Mouse (Mus musculus): ENCODE measurements around the gene Kat8. TPM values are rescaled to one million over a fixed set of nuclear protein-coding genes. Genes with fewer than 3 reads are reported as not detected.

The Kat8 gene
- polyA plus RNA-seq, 1 experiment = 15.7 TPM

- H3K27ac ChIP-seq (ENCODE audit: control insufficient read depth, insufficient read depth, low read depth, low read length, poor library complexity) = no peak overlapping the region
- WGBS = 28% methylated on average over 7 of the region's 7 CpGs
- H3K4me1 ChIP-seq (ENCODE audit: control insufficient read depth, insufficient read depth, low read length) = peaks cover 3% of the 10 kb centered on the region
- H3K4me3 ChIP-seq (replicated peaks; ENCODE audit: control insufficient read depth, low read depth, low read length) = no peak overlapping the region
- TF ChIP-seq POLR2A (IDR thresholded peaks at IDR 0.05; ENCODE audit: borderline replicate concordance, control insufficient read depth, low read depth, low read length) (no peak), CTCF (IDR thresholded peaks at IDR 0.05; ENCODE audit: control insufficient read depth, insufficient read depth, low read length) (no peak)
Measured at GRCm38 (mm10) chr7:127899997-127900396, 12.3 kb upstream of the Kat8 start.

- TF ChIP-seq POLR2A (IDR thresholded peaks at IDR 0.05; ENCODE audit: borderline replicate concordance, control insufficient read depth, low read depth, low read length) (no peak), CTCF (IDR thresholded peaks at IDR 0.05; ENCODE audit: control insufficient read depth, insufficient read depth, low read length) (no peak)
- Histone ChIP-seq H3K4me3 (replicated peaks; ENCODE audit: control insufficient read depth, low read depth, low read length) (no peak overlapping the region), H3K27ac (ENCODE audit: control insufficient read depth, insufficient read depth, low read depth, low read length, poor library complexity) (no peak overlapping the region), H3K4me1 (ENCODE audit: control insufficient read depth, insufficient read depth, low read length) (peaks cover 2% of the 10 kb centered on the region; the same call in 1 of the 2 replicates)
- 66% methylated on average over 2 of the region's 2 CpGs for WGBS
Measured at GRCm38 (mm10) chr7:127901772-127902171, 10.5 kb upstream of the Kat8 start.

- 5% methylated on average over 38 of the region's 38 CpGs for WGBS
- peak; percentile 65; the same call in 1 of the 2 replicates for TF ChIP-seq POLR2A (IDR thresholded peaks at IDR 0.05; ENCODE audit: borderline replicate concordance, control insufficient read depth, low read depth, low read length)
- no peak for TF ChIP-seq CTCF (IDR thresholded peaks at IDR 0.05; ENCODE audit: control insufficient read depth, insufficient read depth, low read length)
- H3K4me3 ChIP-seq (replicated peaks; ENCODE audit: control insufficient read depth, low read depth, low read length) = peak within 1 kb of the TSS; percentile 82
- peak within 1 kb of the TSS; percentile 66 for H3K27ac ChIP-seq (ENCODE audit: control insufficient read depth, insufficient read depth, low read depth, low read length, poor library complexity)
- peaks cover 2% of the 10 kb centered on the region; the same call in 1 of the 2 replicates for H3K4me1 ChIP-seq (ENCODE audit: control insufficient read depth, insufficient read depth, low read length)
Measured at GRCm38 (mm10) chr7:127903971-127904796, 8.1 kb upstream of the Kat8 start, which contains the start of gene Bckdk. Gene Bckdk (plus strand): TSS chr7:127904082.

GRCm38 (mm10) chr7:127907939-127908338, 4.4 kb upstream of the Kat8 start:
- H3K4me1 ChIP-seq (ENCODE audit: control insufficient read depth, insufficient read depth, low read length) = peaks cover 2% of the 10 kb centered on the region; the same call in 1 of the 2 replicates
- no peak overlapping the region for H3K27ac ChIP-seq (ENCODE audit: control insufficient read depth, insufficient read depth, low read depth, low read length, poor library complexity)
- TF ChIP-seq CTCF (IDR thresholded peaks at IDR 0.05; ENCODE audit: control insufficient read depth, insufficient read depth, low read length) = no peak
- TF ChIP-seq POLR2A (IDR thresholded peaks at IDR 0.05; ENCODE audit: borderline replicate concordance, control insufficient read depth, low read depth, low read length) = no peak
- no peak overlapping the region for H3K4me3 ChIP-seq (replicated peaks; ENCODE audit: control insufficient read depth, low read depth, low read length)
- 92% methylated on average over 12 of the region's 12 CpGs for whole genome bisulfite sequencing

- TF ChIP-seq CTCF (IDR thresholded peaks at IDR 0.05; ENCODE audit: control insufficient read depth, insufficient read depth, low read length) = no peak
- TF ChIP-seq POLR2A (IDR thresholded peaks at IDR 0.05; ENCODE audit: borderline replicate concordance, control insufficient read depth, low read depth, low read length) = no peak
- WGBS = 81% methylated on average over 4 of the region's 4 CpGs
- peaks cover 2% of the 10 kb centered on the region; the same call in 1 of the 2 replicates for H3K4me1 ChIP-seq (ENCODE audit: control insufficient read depth, insufficient read depth, low read length)
- H3K4me3 ChIP-seq (replicated peaks; ENCODE audit: control insufficient read depth, low read depth, low read length) = no peak overlapping the region
- no peak overlapping the region for H3K27ac ChIP-seq (ENCODE audit: control insufficient read depth, insufficient read depth, low read depth, low read length, poor library complexity)
Measured at GRCm38 (mm10) chr7:127908656-127909055, 3.7 kb upstream of the Kat8 start.

- H3K4me1 ChIP-seq (ENCODE audit: control insufficient read depth, insufficient read depth, low read length) = no peaks in the 10 kb centered on the region
- H3K4me3 ChIP-seq (replicated peaks; ENCODE audit: control insufficient read depth, low read depth, low read length) = peak overlapping the region; percentile 83
- H3K27ac ChIP-seq (ENCODE audit: control insufficient read depth, insufficient read depth, low read depth, low read length, poor library complexity) = no peak overlapping the region
- TF ChIP-seq POLR2A (IDR thresholded peaks at IDR 0.05; ENCODE audit: borderline replicate concordance, control insufficient read depth, low read depth, low read length) = no peak
- no peak for TF ChIP-seq CTCF (IDR thresholded peaks at IDR 0.05; ENCODE audit: control insufficient read depth, insufficient read depth, low read length)
- 3% methylated on average over 4 of the region's 4 CpGs for WGBS
Measured at GRCm38 (mm10) chr7:127912938-127913337, 622 bp downstream of the Kat8 start.

- TF ChIP-seq POLR2A (IDR thresholded peaks at IDR 0.05; ENCODE audit: borderline replicate concordance, control insufficient read depth, low read depth, low read length) (no peak), CTCF (IDR thresholded peaks at IDR 0.05; ENCODE audit: control insufficient read depth, insufficient read depth, low read length) (no peak)
- WGBS = 79% methylated on average over 12 of the region's 12 CpGs
- no peaks in the 10 kb centered on the region for H3K4me1 ChIP-seq (ENCODE audit: control insufficient read depth, insufficient read depth, low read length)
- H3K27ac ChIP-seq (ENCODE audit: control insufficient read depth, insufficient read depth, low read depth, low read length, poor library complexity) = no peak overlapping the region
- no peak overlapping the region for H3K4me3 ChIP-seq (replicated peaks; ENCODE audit: control insufficient read depth, low read depth, low read length)
Measured at GRCm38 (mm10) chr7:127915293-127915692, 3.0 kb downstream of the Kat8 start.

GRCm38 (mm10) chr7:127918203-127918602, 5.9 kb downstream of the Kat8 start:
- 33% methylated on average over 3 of the region's 3 CpGs for WGBS
- no peak overlapping the region for H3K4me3 ChIP-seq (replicated peaks; ENCODE audit: control insufficient read depth, low read depth, low read length)
- H3K27ac ChIP-seq (ENCODE audit: control insufficient read depth, insufficient read depth, low read depth, low read length, poor library complexity) = no peak overlapping the region
- peaks cover 3% of the 10 kb centered on the region for H3K4me1 ChIP-seq (ENCODE audit: control insufficient read depth, insufficient read depth, low read length)
- TF ChIP-seq CTCF (IDR thresholded peaks at IDR 0.05; ENCODE audit: control insufficient read depth, insufficient read depth, low read length) (peak; percentile 59), POLR2A (IDR thresholded peaks at IDR 0.05; ENCODE audit: borderline replicate concordance, control insufficient read depth, low read depth, low read length) (no peak)
